Mouse (Mus musculus) erythroblast, embryonic 14.5 days (primary cell): Measurements from ENCODE around the gene Tbc1d13.

Experiments used
- GATA1 ChIP-seq: IDR thresholded peaks from 2 replicates; pipeline ENCODE4 v1.6.1; 2012; ENCODE audit warnings: low read length, inconsistent platforms, mixed read lengths
- TAL1 ChIP-seq: IDR thresholded peaks from 3 replicates; pipeline ENCODE4 v1.6.1; 2012; ENCODE audit warnings: low read length, inconsistent platforms, mixed read lengths

GRCm38 (mm10) chr2:30084113-30084512 lies 49.4 kb upstream of the Tbc1d13 start:
- TF ChIP-seq GATA1 (no peak), TAL1 (no peak)
